Mouse (Mus musculus): ENCODE measurements around the gene Rps19bp1. TPM values are rescaled to one million over a fixed set of nuclear protein-coding genes. Genes with fewer than 3 reads are reported as not detected.
A peak's percentile ranks its signal among the peaks of the same experiment; 100 is the strongest.

Gene Rps19bp1
- polyA plus RNA-seq, 1 experiment, result 28.1 TPM

DNA sequence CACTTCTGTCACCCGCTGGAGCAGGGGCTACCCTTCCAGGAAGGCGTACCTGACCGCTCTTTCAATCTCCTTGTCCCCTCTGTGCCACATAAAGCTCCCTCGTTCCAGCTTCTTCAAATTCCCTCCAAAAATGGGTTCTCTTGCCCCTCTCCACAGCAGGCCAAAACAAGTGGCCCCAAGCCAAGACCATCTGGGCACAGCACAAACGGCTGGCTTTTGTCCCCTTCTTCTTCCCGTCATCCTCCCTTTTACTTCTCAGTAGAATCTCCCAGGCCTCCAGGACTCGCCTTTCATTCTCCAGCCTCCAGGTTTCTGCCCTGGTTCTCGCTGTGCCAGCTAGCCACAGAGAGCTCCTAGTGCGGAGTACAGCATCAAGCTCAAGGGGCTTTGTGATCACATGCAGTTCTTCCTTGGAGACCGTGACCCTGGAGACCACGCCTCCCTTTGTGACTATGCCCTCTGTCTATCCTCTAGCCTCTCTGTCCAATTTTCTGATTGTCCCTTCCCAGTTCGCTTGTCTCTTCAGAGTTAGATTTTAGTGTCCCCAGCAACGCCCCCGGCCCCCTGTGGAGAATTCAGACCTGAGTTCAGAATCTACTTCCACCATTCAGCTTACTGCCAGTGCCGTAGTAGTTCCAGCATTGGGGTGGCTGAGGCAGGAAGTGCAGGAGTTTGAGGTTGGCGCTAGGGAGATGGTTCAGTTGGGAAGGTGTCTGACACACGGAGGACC lies 35.9 kb downstream of the Rps19bp1 start:
- Histone ChIP-seq H3K9ac (ENCODE audit: low read depth, poor library complexity, severe bottlenecking) (peak overlapping the region; percentile 21), H3K27ac (ENCODE audit: insufficient read depth, low read length) (no peak overlapping the region)

DNA sequence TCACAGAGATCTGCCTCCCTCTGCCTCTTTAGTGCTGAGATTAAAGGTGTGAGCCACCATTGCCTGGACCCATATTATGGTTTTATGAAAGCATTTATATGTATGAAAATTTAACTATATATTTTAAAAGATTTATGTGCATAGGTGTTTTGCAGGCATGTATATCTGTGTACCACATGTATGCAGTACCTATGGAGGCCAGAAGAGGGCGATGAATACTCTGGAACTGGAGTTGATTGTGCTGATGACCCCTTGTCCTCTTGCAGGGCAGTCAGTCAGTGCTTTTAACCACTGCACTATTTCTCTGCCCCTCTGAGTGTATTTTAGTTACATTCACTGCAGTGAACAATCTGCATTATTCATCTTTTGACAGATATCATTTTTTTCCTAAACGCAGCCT lies 38.3 kb downstream of the Rps19bp1 start:
- no peak overlapping the region for H3K4me3 ChIP-seq (ENCODE audit: low read depth, low read length)
- no peak overlapping the region for H3K27ac ChIP-seq (ENCODE audit: insufficient read depth, low read length)
- no peaks in the 10 kb centered on the region for H3K36me3 ChIP-seq (ENCODE audit: control insufficient read depth, insufficient read depth, low read length, poor library complexity, severe bottlenecking)
- H3K27me3 ChIP-seq (ENCODE audit: control insufficient read depth, insufficient read depth, low read length, poor library complexity, severe bottlenecking), result no peaks in the 10 kb centered on the region
- peak; percentile 11 for TF ChIP-seq CTCF (IDR thresholded peaks at IDR 0.05; ENCODE audit: low read depth, low read length)
- no peak for TF ChIP-seq POLR2A (IDR thresholded peaks at IDR 0.05; ENCODE audit: insufficient read depth, low read length)
- no peak for TF ChIP-seq EP300 (IDR thresholded peaks at IDR 0.05; ENCODE audit: insufficient read depth, low read depth, low read length)
- H3K9me3 ChIP-seq (replicated peaks; ENCODE audit: control insufficient read depth, insufficient read depth, low read length, poor library complexity, severe bottlenecking), result no peaks in the 10 kb centered on the region
- no peak overlapping the region for H3K9ac ChIP-seq (ENCODE audit: low read depth, poor library complexity, severe bottlenecking)
- H3K4me1 ChIP-seq (ENCODE audit: control insufficient read depth, insufficient read depth, low read length), result peaks cover 6% of the 10 kb centered on the region

More for the DNA sequence above, 35.9 kb downstream of the Rps19bp1 start:
- no peaks in the 10 kb centered on the region for H3K27me3 ChIP-seq (ENCODE audit: control insufficient read depth, insufficient read depth, low read length, poor library complexity, severe bottlenecking)
- H3K4me3 ChIP-seq (ENCODE audit: low read depth, low read length), result peak overlapping the region; percentile 51
- peaks cover 8% of the 10 kb centered on the region for H3K4me1 ChIP-seq (ENCODE audit: control insufficient read depth, insufficient read depth, low read length)
- H3K36me3 ChIP-seq (ENCODE audit: control insufficient read depth, insufficient read depth, low read length, poor library complexity, severe bottlenecking), result no peaks in the 10 kb centered on the region
- TF ChIP-seq CTCF (IDR thresholded peaks at IDR 0.05; ENCODE audit: low read depth, low read length), result no peak
- peak; percentile 15 for TF ChIP-seq POLR2A (IDR thresholded peaks at IDR 0.05; ENCODE audit: insufficient read depth, low read length)
- no peaks in the 10 kb centered on the region for H3K9me3 ChIP-seq (replicated peaks; ENCODE audit: control insufficient read depth, insufficient read depth, low read length, poor library complexity, severe bottlenecking)

DNA sequence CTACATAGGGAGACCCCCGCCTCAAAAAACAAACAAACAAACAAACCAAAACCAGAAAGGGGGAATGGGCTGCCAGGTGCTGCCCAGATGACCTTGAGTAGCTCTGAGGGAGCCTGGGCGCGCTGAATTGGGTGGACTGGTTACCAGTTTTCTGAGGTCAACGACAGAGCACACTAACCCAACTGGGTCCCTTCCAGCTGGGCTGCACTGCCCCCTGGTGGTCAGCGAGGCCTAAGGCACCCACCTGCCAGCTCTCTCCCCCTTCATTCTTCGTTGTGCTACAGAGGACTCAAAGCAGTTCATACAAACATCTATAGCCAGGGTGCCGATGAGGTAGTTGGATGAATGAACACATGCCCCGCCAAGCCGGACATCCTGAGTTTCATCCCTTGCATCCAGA lies 38.9 kb downstream of the Rps19bp1 start:
- TF ChIP-seq POLR2A (IDR thresholded peaks at IDR 0.05; ENCODE audit: insufficient read depth, low read length) (no peak), CTCF (IDR thresholded peaks at IDR 0.05; ENCODE audit: low read depth, low read length) (peak; percentile 97)
- H3K9me3 ChIP-seq (replicated peaks; ENCODE audit: control insufficient read depth, insufficient read depth, low read length, poor library complexity, severe bottlenecking), result no peaks in the 10 kb centered on the region

DNA sequence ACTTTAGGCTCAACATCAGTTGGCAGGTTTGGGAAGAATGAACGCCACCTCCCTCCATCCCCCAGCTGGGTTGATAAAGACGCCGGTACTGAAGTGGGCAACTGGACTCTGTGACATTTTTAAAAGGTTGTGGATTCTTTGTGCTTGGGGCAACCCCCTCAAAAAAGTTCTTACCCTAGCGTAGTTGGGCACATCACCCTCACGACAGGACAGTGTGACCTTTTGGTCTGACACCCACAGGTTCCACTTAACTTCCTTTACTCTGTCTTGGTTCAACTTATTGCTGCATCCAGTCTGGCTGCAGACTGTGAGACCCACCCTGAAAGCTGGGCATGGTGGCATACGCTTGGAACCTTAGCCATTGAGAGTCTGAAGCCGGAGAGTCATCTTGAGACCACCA lies 40.4 kb downstream of the Rps19bp1 start:
- TF ChIP-seq EP300 (IDR thresholded peaks at IDR 0.05; ENCODE audit: insufficient read depth, low read depth, low read length) (no peak), POLR2A (IDR thresholded peaks at IDR 0.05; ENCODE audit: insufficient read depth, low read length) (no peak), CTCF (IDR thresholded peaks at IDR 0.05; ENCODE audit: low read depth, low read length) (no peak)

More for the DNA sequence above, 38.9 kb downstream of the Rps19bp1 start:
- H3K4me1 ChIP-seq (ENCODE audit: control insufficient read depth, insufficient read depth, low read length), result peaks cover 6% of the 10 kb centered on the region
- no peaks in the 10 kb centered on the region for H3K27me3 ChIP-seq (ENCODE audit: control insufficient read depth, insufficient read depth, low read length, poor library complexity, severe bottlenecking)
- H3K4me3 ChIP-seq (ENCODE audit: low read depth, low read length), result no peak overlapping the region
- no peak overlapping the region for H3K9ac ChIP-seq (ENCODE audit: low read depth, poor library complexity, severe bottlenecking)
- no peak overlapping the region for H3K27ac ChIP-seq (ENCODE audit: insufficient read depth, low read length)
- no peaks in the 10 kb centered on the region for H3K36me3 ChIP-seq (ENCODE audit: control insufficient read depth, insufficient read depth, low read length, poor library complexity, severe bottlenecking)

DNA sequence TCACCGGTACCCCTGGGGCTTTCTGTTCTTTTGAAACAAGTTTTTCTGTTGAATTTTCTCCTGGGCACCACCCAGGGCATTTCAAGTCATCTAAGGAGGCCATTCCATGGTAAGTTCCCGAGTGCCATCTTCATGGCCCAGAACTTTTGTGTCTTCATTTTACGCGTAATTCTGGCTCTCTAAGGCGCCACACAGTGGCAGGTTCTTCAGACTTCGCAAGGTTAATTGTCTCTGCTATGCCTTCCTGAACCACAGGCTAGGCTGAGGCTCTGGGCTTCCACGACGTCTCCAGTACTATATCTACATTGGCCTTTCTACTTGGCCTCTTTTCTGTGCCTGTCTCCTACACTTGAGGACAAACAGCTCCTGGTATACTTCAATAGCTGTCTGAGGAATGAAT lies 43.1 kb downstream of the Rps19bp1 start:
- Histone ChIP-seq H3K36me3 (ENCODE audit: control insufficient read depth, insufficient read depth, low read length, poor library complexity, severe bottlenecking) (no peaks in the 10 kb centered on the region), H3K9me3 (replicated peaks; ENCODE audit: control insufficient read depth, insufficient read depth, low read length, poor library complexity, severe bottlenecking) (no peaks in the 10 kb centered on the region), H3K27me3 (ENCODE audit: control insufficient read depth, insufficient read depth, low read length, poor library complexity, severe bottlenecking) (no peaks in the 10 kb centered on the region), H3K4me3 (ENCODE audit: low read depth, low read length) (no peak overlapping the region), H3K27ac (ENCODE audit: insufficient read depth, low read length) (0 out of 2 replicates have a peak overlapping the region, but pooled peaks have one; percentile 23), H3K9ac (ENCODE audit: low read depth, poor library complexity, severe bottlenecking) (no peak overlapping the region), H3K4me1 (ENCODE audit: control insufficient read depth, insufficient read depth, low read length) (peaks cover 5% of the 10 kb centered on the region)
- TF ChIP-seq EP300 (IDR thresholded peaks at IDR 0.05; ENCODE audit: insufficient read depth, low read depth, low read length) (no peak), CTCF (IDR thresholded peaks at IDR 0.05; ENCODE audit: low read depth, low read length) (peak; percentile 21), POLR2A (IDR thresholded peaks at IDR 0.05; ENCODE audit: insufficient read depth, low read length) (no peak)

More for the DNA sequence above, 40.4 kb downstream of the Rps19bp1 start:
- H3K4me1 ChIP-seq (ENCODE audit: control insufficient read depth, insufficient read depth, low read length), result no peaks in the 10 kb centered on the region
- no peaks in the 10 kb centered on the region for H3K36me3 ChIP-seq (ENCODE audit: control insufficient read depth, insufficient read depth, low read length, poor library complexity, severe bottlenecking)
- H3K27ac ChIP-seq (ENCODE audit: insufficient read depth, low read length), result no peak overlapping the region
- no peaks in the 10 kb centered on the region for H3K27me3 ChIP-seq (ENCODE audit: control insufficient read depth, insufficient read depth, low read length, poor library complexity, severe bottlenecking)
- H3K9me3 ChIP-seq (replicated peaks; ENCODE audit: control insufficient read depth, insufficient read depth, low read length, poor library complexity, severe bottlenecking), result no peaks in the 10 kb centered on the region
- H3K4me3 ChIP-seq (ENCODE audit: low read depth, low read length), result no peak overlapping the region
- no peak overlapping the region for H3K9ac ChIP-seq (ENCODE audit: low read depth, poor library complexity, severe bottlenecking)

All from ES-Bruce4 (cell line).